Mouse (Mus musculus): ENCODE data around the gene 1700025G04Rik. TPM values are rescaled to one million over a fixed set of nuclear protein-coding genes. Genes with fewer than 3 reads are reported as not detected.

1700025G04Rik gene
- 10 to 100 TPM; 62.8 to 67.7 TPM for total RNA-seq (2021)

DNA sequence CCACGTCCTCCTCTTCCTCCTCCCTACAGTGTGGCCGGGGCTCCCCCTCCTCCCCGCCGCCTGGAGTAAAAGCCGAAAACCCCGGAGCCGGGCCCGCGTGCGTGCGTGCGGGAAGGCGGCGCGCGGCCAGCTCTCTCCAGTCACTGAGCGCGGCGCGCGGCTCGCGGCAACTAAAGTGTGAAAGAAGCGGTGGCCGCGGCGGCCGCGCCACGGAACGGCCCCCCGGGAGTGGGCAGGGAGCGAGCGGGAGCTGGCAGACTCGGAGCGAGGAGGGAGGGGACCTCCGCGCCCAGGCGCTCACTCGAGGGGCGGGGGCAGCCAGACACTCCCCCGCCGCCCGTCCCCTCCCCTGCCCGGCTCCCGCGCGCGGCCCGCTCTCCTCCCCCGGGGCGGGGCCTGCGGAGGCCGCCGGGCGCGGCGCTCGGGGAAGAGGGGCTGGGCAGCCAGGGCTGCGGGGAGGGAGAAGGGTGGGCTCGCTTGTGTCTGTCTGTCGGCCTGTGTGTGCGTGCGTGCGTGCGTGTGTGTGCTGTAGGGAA lies at the start of gene 1700025G04Rik:
TSS of gene 1700025G04Rik (minus strand) at position 108 of the 536 bp plus-strand sequence.
- peak; percentile 90 for DNase-seq

DNA sequence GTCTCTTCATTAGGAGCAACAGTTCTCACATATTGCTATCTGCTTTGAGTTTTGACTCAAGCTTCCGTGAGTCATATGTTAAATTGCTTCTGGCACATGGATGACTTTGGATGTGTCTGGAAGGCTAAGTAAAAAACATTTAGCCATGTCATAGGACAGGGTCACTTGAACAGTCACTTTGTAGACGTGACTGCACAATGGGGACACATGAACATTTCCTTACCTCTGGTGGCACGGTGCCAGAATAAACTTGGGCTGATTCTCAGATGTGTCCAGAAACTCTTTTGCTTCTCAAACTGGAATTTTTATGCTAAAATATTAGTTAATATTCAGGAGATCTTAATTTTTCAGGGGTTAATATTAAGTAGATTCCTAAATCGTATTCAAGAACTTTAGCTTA lies 49.6 kb upstream of the 1700025G04Rik start:
- DNase-seq = peak; percentile 31

DNA sequence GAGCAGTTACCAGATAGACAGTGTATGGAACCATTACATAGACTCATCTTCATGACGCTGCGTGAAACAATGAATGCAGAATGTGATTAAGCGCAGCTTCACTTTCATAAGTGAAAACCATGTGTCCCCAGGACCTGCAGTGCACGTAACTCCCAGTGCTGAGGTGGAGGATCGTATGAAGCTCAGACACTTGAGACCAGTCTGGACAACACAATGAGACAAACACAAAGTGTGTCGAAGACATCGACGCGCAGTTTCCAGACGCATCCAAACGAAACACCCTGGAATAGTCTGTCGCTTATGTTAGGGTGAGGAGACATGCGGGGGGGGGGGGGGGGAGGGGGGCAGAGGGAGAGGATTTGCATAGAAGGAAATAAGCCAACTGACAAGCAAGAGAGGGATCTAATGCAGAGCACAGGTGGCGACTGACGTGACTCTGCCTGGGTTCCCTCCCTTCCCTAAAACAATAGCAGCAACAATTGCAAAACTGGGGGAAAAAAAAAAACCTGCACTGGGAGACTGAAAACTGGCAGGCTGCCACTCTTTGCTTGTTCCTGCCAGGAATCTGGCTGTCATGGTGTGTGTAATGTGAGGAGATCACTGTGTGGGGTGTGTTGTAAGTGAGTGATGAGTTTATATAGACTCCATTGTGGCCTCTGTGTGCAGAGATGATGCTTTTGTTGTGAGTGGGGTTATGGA lies 40.3 kb upstream of the 1700025G04Rik start:
- peak; percentile 86 for DNase-seq

DNA sequence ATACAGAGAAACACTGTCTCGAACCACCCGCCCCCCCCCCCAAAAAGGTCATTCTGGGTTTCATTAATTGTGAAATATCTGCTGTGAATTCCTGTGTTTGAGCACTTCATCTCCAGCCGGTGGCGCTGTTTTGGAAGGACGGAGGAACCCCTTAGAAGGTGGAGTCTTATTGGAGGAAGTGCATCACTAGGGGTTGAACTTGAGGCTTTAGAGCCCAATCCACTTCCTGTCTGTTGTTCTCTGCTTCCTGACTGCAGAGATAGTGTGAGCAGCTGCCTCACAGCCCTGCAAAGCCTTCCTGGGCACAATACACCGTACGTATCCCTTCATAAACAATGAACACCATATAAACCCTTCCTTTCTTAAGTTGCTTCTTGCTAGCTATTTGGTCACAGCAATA lies 35.5 kb upstream of the 1700025G04Rik start:
- no peak for DNase-seq

DNA sequence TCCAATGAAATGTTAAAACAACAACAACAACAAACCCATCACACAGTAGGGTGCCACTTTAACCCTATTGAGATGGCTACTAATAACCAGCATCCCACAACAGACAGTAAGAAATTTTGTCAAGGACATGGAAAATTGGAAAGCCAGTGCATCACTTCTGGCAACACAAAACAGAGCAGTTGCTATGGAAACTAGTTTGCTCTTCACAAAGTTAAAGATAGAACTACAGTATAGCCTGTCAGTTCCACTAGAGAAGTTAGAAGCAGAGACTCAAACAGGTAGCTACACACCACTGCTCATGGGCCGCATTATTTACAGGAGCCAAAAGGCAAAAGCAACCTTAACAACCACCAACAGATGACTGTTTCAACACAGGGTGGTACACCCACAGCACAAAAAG lies 20.2 kb upstream of the 1700025G04Rik start:
- no peak for DNase-seq

DNA sequence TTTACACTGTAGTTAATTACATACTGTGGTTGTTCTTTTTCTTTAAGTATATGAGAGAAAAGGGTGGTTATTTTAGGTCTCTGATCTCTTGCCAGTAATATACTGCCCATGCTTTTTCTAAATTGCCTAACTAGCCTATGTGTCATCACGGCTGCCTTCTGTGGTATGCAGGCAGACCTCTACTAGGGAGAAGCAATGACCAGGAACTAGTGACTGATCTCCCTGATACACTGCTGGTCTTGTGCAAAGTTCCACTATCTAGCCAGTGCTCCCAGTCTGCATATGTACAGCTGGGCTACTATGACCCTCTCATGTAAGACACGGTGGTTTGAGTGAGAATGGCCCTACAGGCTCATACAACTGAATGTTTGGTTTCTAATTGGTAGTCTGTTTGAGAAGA lies 16.2 kb upstream of the 1700025G04Rik start:
- DNase-seq = no peak

DNA sequence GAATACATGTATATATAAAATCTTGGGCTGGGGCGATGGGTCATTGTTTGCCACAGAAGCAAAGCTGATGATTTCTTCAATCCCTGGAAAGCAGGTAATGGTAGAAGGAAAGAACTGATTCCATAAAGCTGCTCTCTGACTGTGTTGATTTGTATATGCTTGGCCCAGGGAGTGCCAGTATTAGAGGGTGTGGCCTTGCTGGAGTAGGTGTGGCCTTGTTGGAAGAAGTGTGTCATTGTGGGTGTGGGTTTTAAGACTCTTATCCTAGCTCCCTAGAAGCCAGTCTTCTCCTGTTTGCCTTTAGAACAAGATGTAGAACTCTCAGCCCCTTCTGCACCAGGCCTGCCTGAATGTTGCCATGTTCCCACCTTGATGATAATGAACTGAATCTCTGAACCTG lies 15.3 kb upstream of the 1700025G04Rik start:
- DNase-seq = no peak

DNA sequence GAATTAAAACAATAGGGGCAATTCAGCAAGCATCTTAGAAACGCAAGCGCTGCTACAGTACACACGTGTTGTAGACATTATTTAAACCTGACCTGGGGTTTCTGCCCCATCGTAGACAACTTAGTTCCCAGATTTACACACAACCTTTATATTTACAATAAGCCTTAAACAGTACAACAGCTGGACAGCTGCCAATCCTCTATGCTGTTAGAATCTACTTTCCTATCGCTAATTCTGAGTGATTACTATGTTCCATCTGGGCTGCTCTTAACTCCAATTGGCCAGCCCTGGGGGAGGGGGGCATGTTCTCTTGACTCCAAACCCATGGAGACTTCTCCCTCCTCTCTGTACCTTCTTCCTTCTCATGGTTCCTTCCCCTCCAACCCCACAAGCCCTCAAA lies 11.8 kb upstream of the 1700025G04Rik start:
- no peak for DNase-seq

DNA sequence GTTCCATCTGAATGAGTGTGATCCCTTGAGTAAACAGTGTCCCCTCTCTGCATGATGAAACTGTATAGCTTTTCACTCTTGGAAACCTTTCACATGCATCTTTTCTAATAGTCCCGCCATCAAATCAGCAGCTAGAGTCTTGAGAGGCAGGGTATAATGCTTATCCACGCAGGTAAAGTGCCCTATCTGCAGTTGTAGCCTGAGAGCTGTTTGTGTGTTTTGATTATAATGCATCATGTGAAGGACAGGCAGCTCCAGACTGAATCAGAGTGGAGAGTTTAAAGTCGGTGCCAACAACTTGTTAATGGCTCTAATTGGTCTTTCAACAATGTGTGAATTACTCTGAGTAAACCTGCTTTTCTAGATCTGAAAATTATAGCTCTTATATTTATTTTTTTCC lies 6.1 kb upstream of the 1700025G04Rik start:
- DNase-seq = no peak

DNA sequence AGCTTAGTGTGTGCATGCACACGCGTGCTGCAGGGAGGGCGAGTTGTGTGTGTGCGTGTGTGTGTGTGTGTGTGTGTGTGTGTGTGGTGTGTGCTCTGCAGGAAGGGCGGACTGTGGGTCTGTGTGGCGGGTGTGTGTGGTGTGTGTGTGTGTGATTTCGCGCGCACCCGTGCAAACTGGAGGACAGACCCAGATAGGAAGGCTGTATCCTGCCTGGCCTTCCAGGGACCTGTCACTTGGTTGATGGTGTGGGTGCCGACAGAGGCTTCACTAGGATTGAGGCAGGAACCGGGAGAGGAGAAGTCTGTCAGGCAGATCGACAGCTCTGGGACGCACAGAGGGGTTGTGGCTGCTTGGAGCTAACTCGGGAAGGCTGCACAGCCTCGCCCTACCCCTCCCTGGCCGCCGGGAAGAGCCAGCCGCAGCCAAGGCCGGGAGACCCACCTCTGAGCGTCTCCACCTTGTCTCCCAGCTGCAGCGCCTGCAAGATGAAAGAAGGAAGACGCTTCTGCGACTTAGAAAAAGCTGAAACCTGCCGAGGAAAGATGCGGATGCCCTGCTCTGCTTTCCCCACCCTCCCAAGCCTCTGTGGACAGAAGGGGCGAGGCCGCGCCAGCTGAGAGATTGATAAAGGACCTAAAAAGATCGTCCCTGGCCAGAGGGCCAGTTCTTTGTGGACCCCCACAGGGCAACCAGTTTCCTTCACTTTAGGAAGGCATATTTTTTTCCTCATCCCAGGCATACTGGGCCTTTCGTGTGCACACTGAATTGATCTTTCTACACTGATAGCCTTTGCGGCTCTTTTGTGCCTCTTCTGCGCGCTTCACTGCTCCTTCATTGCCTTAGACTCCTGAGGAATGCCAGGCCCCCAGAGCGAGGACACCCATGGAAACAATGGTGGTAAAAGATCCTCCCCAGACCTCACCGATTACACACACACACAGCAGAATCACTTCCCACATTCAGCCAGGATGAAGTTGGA lies 930 bp upstream of the 1700025G04Rik start:
- peak; percentile 61 for DNase-seq

DNA sequence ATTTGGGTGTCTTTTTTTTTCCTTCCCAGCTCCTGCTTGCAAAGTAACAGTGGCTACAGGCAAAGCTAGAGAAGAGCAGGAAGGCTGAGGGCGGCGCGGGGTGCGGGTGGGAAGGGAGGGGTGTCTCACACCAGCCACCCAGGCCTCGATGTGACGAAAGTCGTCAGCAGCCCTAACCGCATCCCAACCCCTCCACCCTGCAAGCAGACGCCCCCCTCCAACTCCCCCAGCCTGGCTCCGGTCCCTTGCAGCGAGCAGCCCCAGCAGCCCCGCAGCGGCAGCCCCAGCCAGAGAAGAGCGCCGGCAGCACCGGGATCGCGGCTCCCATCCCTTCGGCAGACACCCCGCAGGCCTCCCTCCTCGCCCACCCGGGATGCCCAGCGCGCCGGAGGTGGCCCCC lies 399 bp downstream of the 1700025G04Rik start:
- peak; percentile 48 for DNase-seq

DNA sequence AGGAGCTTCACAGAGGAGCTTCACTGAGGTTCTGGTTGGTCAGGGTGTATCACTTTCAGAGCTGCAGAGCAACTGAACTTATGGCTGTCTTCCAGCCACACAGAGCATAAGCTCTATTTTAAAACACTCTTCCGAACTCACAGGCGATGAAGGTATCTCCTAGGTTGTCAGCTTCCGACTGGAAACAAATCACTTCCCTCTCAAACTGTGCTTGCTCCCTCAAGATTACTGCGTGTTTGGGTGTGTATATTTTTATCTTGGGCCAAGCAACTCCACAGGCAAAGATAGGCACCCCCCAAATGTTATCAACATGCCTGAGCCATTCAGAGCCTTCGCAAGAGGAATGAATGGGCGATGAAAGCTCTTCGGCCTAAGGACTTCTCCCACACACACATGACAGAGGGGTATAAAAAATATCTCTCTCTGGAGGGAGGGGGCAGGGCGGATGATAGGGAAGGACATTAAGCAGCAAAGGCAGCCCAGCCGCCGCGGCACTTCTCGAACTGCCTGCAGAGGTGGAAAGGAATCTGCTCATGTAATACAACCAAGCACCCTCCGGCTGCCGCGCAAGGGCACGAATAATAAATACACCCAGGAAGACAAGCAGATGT lies 1.0 kb downstream of the 1700025G04Rik start:
- peak; percentile 67 for DNase-seq

DNA sequence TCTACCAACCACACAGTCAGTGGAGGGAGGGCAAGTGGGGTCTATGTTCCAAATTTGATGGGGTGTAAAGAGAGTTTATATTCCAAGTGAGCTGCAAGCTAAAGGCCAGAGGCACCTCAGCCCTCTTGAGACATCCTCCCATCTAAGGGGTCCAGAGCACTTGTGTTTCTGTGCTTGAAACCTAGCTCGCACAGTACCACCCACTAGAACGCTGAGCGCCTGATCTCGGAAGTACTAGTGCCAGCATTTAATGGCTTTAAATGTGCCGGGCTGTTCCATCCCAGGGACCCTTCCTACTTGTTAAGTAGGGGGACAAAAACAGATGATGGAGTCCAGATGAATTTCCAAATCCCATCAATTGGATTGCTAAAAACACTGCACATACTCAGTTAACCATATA lies 1.9 kb downstream of the 1700025G04Rik start:
- DNase-seq = no peak

DNA sequence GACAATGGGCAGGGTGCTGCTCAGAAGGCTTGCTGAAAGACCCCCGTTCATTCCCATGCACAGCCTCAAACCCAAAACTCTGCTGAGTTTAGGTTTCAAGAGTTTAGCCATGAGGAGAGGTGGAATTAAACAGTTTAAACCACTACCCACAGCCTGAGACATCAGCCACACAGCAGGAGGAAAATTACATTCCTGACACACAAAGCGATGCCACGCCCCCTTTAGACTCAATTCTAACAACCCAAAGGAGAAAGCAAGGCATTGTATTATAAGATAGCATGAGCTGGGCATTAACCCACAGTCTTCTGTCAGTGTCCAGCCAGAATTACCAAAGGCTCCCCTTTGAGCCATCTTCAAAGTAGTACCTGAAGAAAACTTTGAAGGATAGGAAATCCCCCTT lies 3.0 kb downstream of the 1700025G04Rik start:
- DNase-seq = no peak

DNA sequence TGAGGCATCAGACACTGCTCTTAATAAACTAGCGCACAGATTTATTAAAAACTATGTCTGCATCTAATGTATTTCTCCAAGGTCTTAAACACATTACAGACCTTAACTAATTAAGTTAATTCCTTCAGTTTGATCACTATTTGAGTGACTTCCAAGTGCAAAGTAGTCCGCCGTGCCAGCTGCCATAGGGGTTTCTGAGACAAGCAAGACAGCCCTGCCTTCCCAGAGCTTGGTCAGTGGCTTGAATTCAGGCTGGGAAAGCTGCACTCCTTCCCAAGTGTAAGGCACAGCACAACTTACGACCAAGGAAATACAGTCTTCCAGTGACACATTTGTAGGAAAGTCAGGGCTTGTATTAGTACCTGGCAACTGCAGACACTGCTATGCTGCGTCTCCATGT lies 4.4 kb downstream of the 1700025G04Rik start:
- no peak for DNase-seq

DNA sequence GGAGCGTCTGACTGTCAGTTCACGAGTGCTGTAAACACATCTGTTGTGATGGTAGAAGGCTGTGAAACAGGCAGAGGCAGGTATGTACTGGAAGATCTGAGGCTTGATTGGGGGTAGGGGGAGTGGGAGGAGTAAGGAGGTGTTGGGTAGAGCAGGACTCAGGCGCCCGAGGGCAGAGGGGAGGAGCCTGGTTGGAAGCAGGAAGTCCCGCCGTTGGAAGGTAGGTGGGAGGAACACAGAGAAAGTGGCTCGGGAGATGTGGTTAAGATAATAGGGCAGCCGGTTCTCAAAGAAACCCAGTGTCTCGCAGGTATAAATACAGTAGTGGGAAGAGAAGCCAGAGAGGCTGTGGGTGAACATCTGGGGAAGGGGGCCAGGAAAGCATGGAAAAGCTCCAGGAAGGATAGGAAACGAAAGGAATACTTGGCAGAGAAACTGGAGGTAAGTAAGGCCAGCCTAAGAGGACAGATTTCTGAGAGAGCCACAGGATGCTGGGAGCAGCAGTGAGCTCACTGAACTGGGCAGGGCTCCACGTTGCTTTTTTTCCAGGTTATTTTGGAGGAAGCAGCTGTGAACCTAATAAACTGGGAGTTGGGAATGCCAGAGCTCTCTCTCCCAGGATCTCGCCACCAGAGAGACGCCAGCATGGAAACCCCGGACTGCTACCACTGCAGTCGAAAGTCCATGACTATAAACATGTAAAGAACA lies 5.1 kb downstream of the 1700025G04Rik start:
- peak; percentile 67 for DNase-seq

DNA sequence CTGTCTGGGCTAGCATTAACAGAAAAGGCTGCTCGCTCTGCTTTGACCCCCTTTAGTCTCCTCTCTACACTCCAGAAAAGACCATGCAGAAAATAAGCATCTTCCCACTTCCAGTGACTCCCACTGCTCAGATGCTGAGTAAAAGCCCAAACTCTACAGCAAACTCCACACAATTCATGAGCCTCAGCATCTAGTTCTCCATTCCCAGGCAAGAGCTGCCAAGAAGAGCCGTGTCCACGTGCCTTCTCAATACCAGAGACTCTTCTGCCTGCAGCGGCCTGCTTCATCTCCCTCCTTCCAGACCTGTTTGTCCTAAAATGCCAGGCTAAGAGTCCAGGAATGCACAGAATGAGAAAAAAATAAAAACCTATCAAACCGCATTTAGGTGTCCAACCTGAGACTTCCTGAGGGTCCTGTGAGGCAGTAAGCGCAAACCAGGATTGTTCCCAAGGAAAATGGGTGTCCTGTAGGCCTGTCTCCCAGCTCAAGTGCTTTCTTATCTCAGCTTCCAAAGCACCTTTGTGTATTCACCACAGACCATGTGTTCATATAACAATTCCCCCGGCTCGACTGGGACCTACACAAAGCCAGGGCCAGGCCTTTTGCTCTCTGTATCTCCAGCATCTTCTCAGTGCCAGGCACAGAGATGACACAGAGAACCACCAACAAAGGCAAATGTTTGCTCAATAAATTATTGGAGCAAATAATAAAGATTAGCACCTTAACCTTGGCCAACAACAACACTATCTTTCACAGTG lies 7.8 kb downstream of the 1700025G04Rik start:
- DNase-seq = no peak

DNA sequence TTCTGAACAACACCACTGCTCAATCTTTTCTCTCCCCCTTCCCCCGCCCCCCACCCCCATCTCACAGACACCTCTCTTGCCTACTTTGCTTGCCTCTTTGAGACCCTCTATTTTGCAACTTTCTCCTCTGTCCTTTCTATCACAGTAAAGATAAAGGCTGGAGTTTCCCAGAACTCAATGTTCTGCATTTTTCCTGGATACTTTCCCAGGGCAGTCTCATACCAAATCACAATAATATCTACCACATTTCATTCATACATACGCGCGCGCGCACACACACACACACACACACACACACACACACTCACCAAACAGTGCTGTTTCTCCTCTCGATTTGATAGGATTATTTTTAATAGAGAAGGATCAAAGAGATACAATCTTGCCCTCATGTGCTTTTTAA lies 8.8 kb downstream of the 1700025G04Rik start:
- no peak for DNase-seq

DNA sequence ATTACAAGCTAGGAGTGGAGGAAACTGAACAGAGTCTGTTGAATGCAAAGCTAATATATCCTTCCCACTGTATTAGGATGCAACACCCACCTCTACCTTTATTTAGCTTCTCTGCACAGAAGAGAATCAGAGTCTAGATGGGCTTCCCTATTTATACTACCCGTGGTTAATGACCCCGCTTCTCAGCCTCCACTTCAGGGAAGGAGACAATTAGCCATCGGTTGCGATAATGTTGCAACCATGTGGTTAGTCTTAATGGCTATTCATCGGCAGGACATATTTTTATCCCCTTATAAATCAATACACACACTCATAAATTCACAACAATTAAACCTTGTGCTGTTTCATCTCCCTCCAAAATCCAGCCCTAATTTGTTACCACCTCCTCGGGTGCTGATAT lies 9.7 kb downstream of the 1700025G04Rik start:
- DNase-seq = no peak

DNA sequence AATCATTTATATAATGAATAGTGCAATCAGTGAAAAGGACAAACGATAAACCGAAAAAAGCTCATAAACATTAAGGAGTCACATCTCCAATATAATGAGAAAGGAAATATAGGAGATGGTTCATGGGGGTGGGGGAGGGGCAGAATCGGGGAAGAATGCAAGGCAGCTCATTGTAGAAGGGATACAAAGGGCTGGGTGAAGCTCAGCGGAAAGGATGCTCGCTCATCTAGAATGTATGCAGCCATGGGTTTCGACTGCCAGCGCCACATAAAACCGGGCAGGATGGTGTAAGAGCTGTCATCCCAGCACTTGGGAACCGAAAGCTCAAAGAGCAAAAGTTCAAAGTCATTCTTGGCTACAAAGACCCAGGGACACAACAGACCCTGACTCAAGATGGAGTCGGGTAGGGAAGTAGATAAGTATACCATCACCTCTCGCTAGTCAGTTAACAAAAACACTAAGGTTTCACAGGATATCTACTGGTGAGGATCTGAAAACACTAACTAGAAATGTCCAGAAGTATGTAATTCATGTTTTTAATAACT lies 12.7 kb downstream of the 1700025G04Rik start:
- no peak for DNase-seq

DNA sequence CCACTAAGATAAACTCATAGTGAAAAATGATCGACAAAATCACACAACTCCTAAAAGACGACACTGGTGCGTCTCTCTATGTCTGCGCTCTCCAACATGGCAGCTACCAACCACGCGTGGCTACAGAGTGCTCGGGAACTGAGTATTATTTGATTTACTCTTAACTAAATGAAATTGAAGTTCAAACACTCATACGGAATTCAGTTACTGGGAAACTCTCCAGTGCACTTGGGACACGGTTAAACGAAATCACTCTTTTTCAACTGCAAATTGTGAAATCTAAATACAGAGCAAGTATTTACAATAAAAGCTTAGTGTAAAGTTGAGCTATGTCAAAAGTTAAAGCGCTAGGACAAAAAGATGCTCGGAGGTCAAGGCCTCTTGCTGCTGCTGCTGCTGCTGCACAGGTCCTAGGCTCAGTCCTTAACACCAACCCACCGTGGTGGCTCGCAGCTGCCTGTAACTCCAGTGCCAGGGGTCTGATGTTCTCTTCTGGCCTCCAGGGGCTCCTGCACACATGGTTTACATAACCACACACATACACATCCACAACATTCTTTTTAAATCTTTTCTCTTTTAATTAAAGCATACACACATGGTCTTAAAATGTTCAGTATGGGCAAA lies 13.6 kb downstream of the 1700025G04Rik start:
- DNase-seq = no peak
